Mouse (Mus musculus) limb, embryonic 11.5 days (tissue): ENCODE data around the gene Metrn. TPM values are rescaled to one million over a fixed set of nuclear protein-coding genes. Genes with fewer than 3 reads are reported as not detected.

ENCODE experiments used
- ATAC-seq: fragments of 200-750 bp; cut with Nextera tagmentation; 2 replicates; pipeline ENCODE4 v1.8.0; 2017; ENCODE audit warnings: low read depth; ENCODE audit not compliant: insufficient number of reproducible peaks, low FRiP score, low TSS enrichment
- DNase-seq: peaks from one replicate; pipeline ENCODE4 v3.0.0-alpha.2; 2015; ENCODE audit warnings: low spot score
- H3K27ac ChIP-seq: fragments of 300-500 bp; sonication (generic); replicated peaks from 2 replicates; pipeline ENCODE4 v1.5.1; 2014; ENCODE audit warnings: low read depth, mild to moderate bottlenecking, low read length
- H3K27me3 ChIP-seq: fragments of 300-500 bp; sonication (generic); 2 replicates; pipeline ENCODE4 v1.6.1; 2014; ENCODE audit warnings: mild to moderate bottlenecking, low read length, mixed read lengths; ENCODE audit not compliant: control insufficient read depth, insufficient read depth
- H3K36me3 ChIP-seq: fragments of 300-500 bp; sonication (generic); 2 replicates; pipeline ENCODE4 v1.6.1; 2014; ENCODE audit warnings: mild to moderate bottlenecking, low read length, moderate library complexity, mixed read lengths; ENCODE audit not compliant: control insufficient read depth, insufficient read depth
- H3K4me1 ChIP-seq: fragments of 300-500 bp; sonication (generic); 2 replicates; pipeline ENCODE4 v1.6.1; 2014; ENCODE audit warnings: low read length, mixed read lengths; ENCODE audit not compliant: control insufficient read depth, insufficient read depth
- H3K4me2 ChIP-seq: fragments of 300-500 bp; sonication (generic); 2 replicates; pipeline ENCODE4 v1.6.1; 2014; ENCODE audit warnings: low read depth, mild to moderate bottlenecking, moderate library complexity; ENCODE audit not compliant: severe bottlenecking
- H3K4me3 ChIP-seq: fragments of 300-500 bp; sonication (generic); 2 replicates; pipeline ENCODE4 v1.5.1; 2014; ENCODE audit warnings: low read depth, low read length
- H3K9ac ChIP-seq: fragments of 300-500 bp; sonication (generic); 2 replicates; pipeline ENCODE4 v1.6.1; 2014; ENCODE audit warnings: mild to moderate bottlenecking, low read length
- H3K9me3 ChIP-seq: fragments of 300-500 bp; sonication (generic); 2 replicates; pipeline ENCODE4 v1.6.1; 2016; ENCODE audit warnings: low read length; ENCODE audit not compliant: control insufficient read depth
- WGBS: fragments of 180-500 bp; shearing (Covaris S2); extraction: QIAGEN DNeasy Blood & Tissue Kit; methylation state at CpG from one replicate; pipeline ENCODE4 v1.1.7; 2014; 5-methylcytosine and 5-hydroxymethylcytosine counted together
- polyA plus RNA-seq: library from polyadenylated mRNA; unstranded; fragments of >200 nt; fragmentation: Nextera tagmentation; extraction: Ambion mirVana; gene quantifications from 2 replicates; pipeline ENCODE4 v1.2.1, GENCODE M21; 2014

The Metrn gene
- polyA plus RNA-seq, 1 experiment from 2014 or later = 15.0 TPM

GRCm38 (mm10) chr17:25823452-25823851 lies 26.5 kb upstream of the Metrn start, which contains the start of gene Wdr24:
Gene Wdr24 (plus strand): TSS chr17:25823627.
- DNase-seq (peak; percentile 80), ATAC-seq (peak; percentile 33; the same call in 1 of the 2 replicates)
- Histone ChIP-seq H3K4me1 (peaks cover 15% of the 10 kb centered on the region), H3K9ac (peak within 1 kb of the TSS; percentile 64; the same call in 1 of the 2 replicates), H3K9me3 (no peaks in the 10 kb centered on the region), H3K27me3 (peaks cover 24% of the 10 kb centered on the region), H3K4me2 (peak within 1 kb of the TSS; percentile 96), H3K36me3 (peaks cover 4% of the 10 kb centered on the region; the same call in 1 of the 2 replicates), H3K27ac (no peak within 1 kb of the TSS), H3K4me3 (peak within 1 kb of the TSS; percentile 54)
- under 1% methylated on average over 18 of the region's 18 CpGs for WGBS

- ATAC-seq = no peak
- no peak overlapping the region for H3K27ac ChIP-seq
- H3K27me3 ChIP-seq = peaks cover 40% of the 10 kb centered on the region
- H3K36me3 ChIP-seq = no peaks in the 10 kb centered on the region
- DNase-seq = no peak
- H3K4me1 ChIP-seq = peaks cover 3% of the 10 kb centered on the region; the same call in 1 of the 2 replicates
- WGBS = 5% methylated on average over 46 of the region's 46 CpGs
- H3K9ac ChIP-seq = no peak overlapping the region
- H3K4me2 ChIP-seq = peak overlapping the region; percentile 20
- 0 out of 2 replicates have a peak overlapping the region, but pooled peaks have one; percentile 6 for H3K4me3 ChIP-seq
- H3K9me3 ChIP-seq = no peaks in the 10 kb centered on the region
These were observed 22.2 kb upstream of the Metrn start for GRCm38 (mm10) chr17:25818851-25819780.

GRCm38 (mm10) chr17:25817662-25818061 lies 20.7 kb upstream of the Metrn start:
- Histone ChIP-seq H3K4me1 (no peaks in the 10 kb centered on the region), H3K9me3 (no peaks in the 10 kb centered on the region), H3K27me3 (peaks cover 42% of the 10 kb centered on the region), H3K27ac (no peak overlapping the region), H3K4me2 (no peak overlapping the region), H3K9ac (no peak overlapping the region), H3K36me3 (no peaks in the 10 kb centered on the region), H3K4me3 (no peak overlapping the region)
- DNase-seq (no peak), ATAC-seq (no peak)
- 76% methylated on average over 11 of the region's 11 CpGs for WGBS

- 4% methylated on average over 20 of the region's 20 CpGs for WGBS
These were observed 16.5 kb upstream of the Metrn start for GRCm38 (mm10) chr17:25813471-25813870.

GRCm38 (mm10) chr17:25810890-25811289 lies 14.0 kb upstream of the Metrn start:
- Histone ChIP-seq H3K36me3 (no peaks in the 10 kb centered on the region), H3K9me3 (no peaks in the 10 kb centered on the region), H3K9ac (no peak overlapping the region), H3K4me1 (0 out of 2 replicates have a peak, but pooled peaks cover 2% of the 10 kb centered on the region), H3K27me3 (peaks cover 36% of the 10 kb centered on the region), H3K4me3 (no peak overlapping the region), H3K4me2 (no peak overlapping the region), H3K27ac (no peak overlapping the region)
- no peak for ATAC-seq
- 76% methylated on average over 4 of the region's 4 CpGs for WGBS
- no peak for DNase-seq

More at GRCm38 (mm10) chr17:25813471-25813870, 16.5 kb upstream of the Metrn start:
- Histone ChIP-seq H3K4me3 (no peak overlapping the region), H3K27me3 (peaks cover 45% of the 10 kb centered on the region), H3K27ac (no peak overlapping the region), H3K4me1 (0 out of 2 replicates have a peak, but pooled peaks cover 2% of the 10 kb centered on the region), H3K36me3 (no peaks in the 10 kb centered on the region), H3K9me3 (no peaks in the 10 kb centered on the region), H3K9ac (no peak overlapping the region), H3K4me2 (no peak overlapping the region)
- ATAC-seq (no peak), DNase-seq (peak; percentile 97)

- Histone ChIP-seq H3K27me3 (peaks cover 36% of the 10 kb centered on the region), H3K4me2 (peak overlapping the region; percentile 97), H3K27ac (no peak overlapping the region), H3K4me3 (peak overlapping the region; percentile 68), H3K9ac (peak overlapping the region; percentile 64; the same call in 1 of the 2 replicates), H3K36me3 (no peaks in the 10 kb centered on the region), H3K4me1 (0 out of 2 replicates have a peak, but pooled peaks cover 2% of the 10 kb centered on the region), H3K9me3 (no peaks in the 10 kb centered on the region)
- peak; percentile 14; the same call in 1 of the 2 replicates for ATAC-seq
- WGBS = 11% methylated on average over 25 of the region's 25 CpGs
- no peak for DNase-seq
These were observed 12.8 kb upstream of the Metrn start for GRCm38 (mm10) chr17:25809606-25810340.

GRCm38 (mm10) chr17:25808789-25809605 lies 12.1 kb upstream of the Metrn start, which contains the start of gene Fbxl16:
Gene Fbxl16 (plus strand): TSS chr17:25809085.
- Histone ChIP-seq H3K4me1 (0 out of 2 replicates have a peak, but pooled peaks cover 2% of the 10 kb centered on the region), H3K9ac (peak within 1 kb of the TSS; percentile 64), H3K36me3 (no peaks in the 10 kb centered on the region), H3K4me2 (peak within 1 kb of the TSS; percentile 97), H3K4me3 (peak within 1 kb of the TSS; percentile 68), H3K9me3 (no peaks in the 10 kb centered on the region), H3K27me3 (peaks cover 36% of the 10 kb centered on the region), H3K27ac (no peak within 1 kb of the TSS)
- ATAC-seq = peak; percentile 60; the same call in 1 of the 2 replicates
- 0% methylated on average over 72 of the region's 100 CpGs for WGBS
- peak; percentile 80 for DNase-seq
